Mouse (Mus musculus) neural tube, embryonic 12.5 days (tissue): ENCODE data around the gene Dpep1. TPM values are rescaled to one million over a fixed set of nuclear protein-coding genes. Genes with fewer than 3 reads are reported as not detected.

Experiments
- ATAC-seq: fragments of 200-750 bp; cut with Nextera tagmentation; 2 replicates; pipeline ENCODE4 v1.8.0; 2017; ENCODE audit warnings: low read depth, mild to moderate bottlenecking, moderate TSS enrichment, moderate library complexity; ENCODE audit not compliant: low FRiP score
- H3K27ac ChIP-seq: fragments of 300-500 bp; sonication (generic); 2 replicates; pipeline ENCODE4 v1.5.1; 2016
- H3K27me3 ChIP-seq: fragments of 300-500 bp; sonication (generic); replicated peaks from 2 replicates; pipeline ENCODE4 v1.6.1; 2016; ENCODE audit warnings: mild to moderate bottlenecking
- H3K36me3 ChIP-seq: fragments of 300-500 bp; sonication (generic); 2 replicates; pipeline ENCODE4 v1.6.1; 2016; ENCODE audit warnings: mild to moderate bottlenecking
- H3K4me1 ChIP-seq: fragments of 300-500 bp; sonication (generic); 2 replicates; pipeline ENCODE4 v1.6.1; 2016
- H3K4me2 ChIP-seq: fragments of 300-500 bp; sonication (generic); replicated peaks from 2 replicates; pipeline ENCODE4 v1.6.1; 2016; ENCODE audit warnings: mild to moderate bottlenecking
- H3K4me3 ChIP-seq: fragments of 300-500 bp; sonication (generic); 2 replicates; pipeline ENCODE4 v1.5.1; 2016
- H3K9ac ChIP-seq: fragments of 300-500 bp; sonication (generic); 2 replicates; pipeline ENCODE4 v1.6.1; 2016; ENCODE audit warnings: mild to moderate bottlenecking
- H3K9me3 ChIP-seq: fragments of 300-500 bp; sonication (generic); 2 replicates; pipeline ENCODE4 v1.6.1; 2016; ENCODE audit warnings: mild to moderate bottlenecking
- WGBS: fragments of 180-500 bp; shearing (Covaris S2); methylation state at CpG from one replicate; pipeline ENCODE4 v1.1.7; 2016; 5-methylcytosine and 5-hydroxymethylcytosine counted together
- polyA plus RNA-seq: library from polyadenylated mRNA; unstranded; fragments of >200 nt; fragmentation: Nextera tagmentation; extraction: Ambion mirVana; gene quantifications from 2 replicates; pipeline ENCODE4 v1.2.1, GENCODE M21; 2016

The Dpep1 gene
- polyA plus RNA-seq, 1 experiment from 2014 or later, result 0.33 TPM

DNA sequence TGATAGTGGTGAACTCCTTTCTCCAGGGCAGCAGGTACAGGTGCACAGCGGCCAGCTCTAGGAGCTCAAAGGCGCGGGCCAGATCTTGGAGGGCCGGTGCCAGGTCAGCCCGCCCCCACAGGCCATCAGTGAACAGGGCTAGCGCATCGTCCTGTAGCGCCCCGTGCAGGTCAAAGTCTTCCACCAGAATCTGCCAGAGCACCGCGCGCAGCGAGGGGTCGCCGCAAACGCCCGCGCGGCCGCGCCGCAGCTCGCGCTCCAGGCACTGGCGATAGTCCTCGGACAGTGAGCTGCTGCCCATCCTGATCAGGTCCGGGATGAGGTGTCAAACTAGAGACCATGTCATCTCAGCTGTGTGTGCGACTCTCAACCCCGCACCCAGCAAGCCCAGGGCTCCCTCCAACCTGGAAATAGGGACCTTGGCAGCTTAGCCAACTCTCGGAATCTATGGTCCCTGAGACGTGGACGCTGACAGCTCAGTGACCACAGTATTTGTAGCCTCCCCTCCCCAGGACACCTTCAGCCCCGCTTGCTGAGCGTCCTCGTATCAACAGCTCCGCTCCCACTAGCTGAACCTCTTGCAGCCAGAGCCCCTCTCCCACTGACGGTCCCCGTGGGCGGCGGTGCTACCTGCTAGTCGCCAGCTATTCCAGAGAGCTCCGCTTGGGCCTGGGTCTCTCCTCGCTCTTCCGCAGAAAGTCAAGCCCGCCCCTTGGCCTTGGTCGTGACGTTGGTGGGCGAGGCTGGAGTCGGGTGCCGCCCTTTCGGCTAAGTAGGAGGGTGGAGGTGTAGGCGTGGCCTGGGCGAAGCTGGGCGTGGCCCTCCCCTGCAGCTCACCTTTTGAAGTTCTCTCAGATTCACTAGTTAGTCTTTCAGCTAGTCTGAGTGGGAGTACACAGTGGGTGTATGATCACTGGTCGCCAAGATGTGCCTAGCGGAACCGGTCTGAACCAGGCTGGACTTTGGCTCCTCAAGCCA lies 49.8 kb downstream of the Dpep1 start, which contains the start of gene Spata2l:
Gene Spata2l (minus strand): TSS at position 714 of the 978 bp plus-strand sequence.
- ATAC-seq, result peak; percentile 71
- H3K9me3 ChIP-seq, result no peaks in the 10 kb centered on the region
- H3K4me1 ChIP-seq, result peaks cover 27% of the 10 kb centered on the region
- 2% methylated on average over 57 of the region's 57 CpGs for WGBS
- peak within 1 kb of the TSS; percentile 44 for H3K4me3 ChIP-seq
- no peaks in the 10 kb centered on the region for H3K36me3 ChIP-seq
- peaks cover 38% of the 10 kb centered on the region for H3K27me3 ChIP-seq
- no peak within 1 kb of the TSS for H3K27ac ChIP-seq
- H3K4me2 ChIP-seq, result peak within 1 kb of the TSS; percentile 78
- peak within 1 kb of the TSS; percentile 64 for H3K9ac ChIP-seq

DNA sequence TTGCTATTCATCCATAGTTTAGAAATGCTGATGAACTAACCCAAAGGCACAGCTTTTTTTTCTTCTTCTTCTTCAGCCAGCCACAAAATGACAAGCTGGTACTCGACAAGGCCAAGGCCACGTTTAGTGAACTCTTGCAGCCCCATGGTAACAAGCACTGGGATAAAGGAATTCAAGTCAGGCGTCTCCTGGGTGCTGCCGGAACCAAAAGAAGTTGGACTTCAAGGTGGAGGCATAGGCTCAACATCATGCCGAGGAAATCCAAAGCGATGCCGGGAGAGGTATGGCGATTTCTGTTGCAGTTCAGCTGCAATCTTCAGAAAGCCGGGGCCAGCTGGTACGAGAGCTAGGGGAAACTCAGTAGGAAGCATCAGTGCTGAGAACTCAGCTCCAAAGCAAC lies 53.4 kb downstream of the Dpep1 start:
- H3K9me3 ChIP-seq, result no peaks in the 10 kb centered on the region
- H3K27me3 ChIP-seq, result peaks cover 19% of the 10 kb centered on the region
- no peak overlapping the region for H3K9ac ChIP-seq
- H3K27ac ChIP-seq, result no peak overlapping the region
- peaks cover 18% of the 10 kb centered on the region for H3K4me1 ChIP-seq
- peaks cover 21% of the 10 kb centered on the region for H3K36me3 ChIP-seq
- ATAC-seq, result no peak
- WGBS, result 89% methylated on average over 10 of the region's 10 CpGs
- H3K4me2 ChIP-seq, result no peak overlapping the region
- H3K4me3 ChIP-seq, result no peak overlapping the region

DNA sequence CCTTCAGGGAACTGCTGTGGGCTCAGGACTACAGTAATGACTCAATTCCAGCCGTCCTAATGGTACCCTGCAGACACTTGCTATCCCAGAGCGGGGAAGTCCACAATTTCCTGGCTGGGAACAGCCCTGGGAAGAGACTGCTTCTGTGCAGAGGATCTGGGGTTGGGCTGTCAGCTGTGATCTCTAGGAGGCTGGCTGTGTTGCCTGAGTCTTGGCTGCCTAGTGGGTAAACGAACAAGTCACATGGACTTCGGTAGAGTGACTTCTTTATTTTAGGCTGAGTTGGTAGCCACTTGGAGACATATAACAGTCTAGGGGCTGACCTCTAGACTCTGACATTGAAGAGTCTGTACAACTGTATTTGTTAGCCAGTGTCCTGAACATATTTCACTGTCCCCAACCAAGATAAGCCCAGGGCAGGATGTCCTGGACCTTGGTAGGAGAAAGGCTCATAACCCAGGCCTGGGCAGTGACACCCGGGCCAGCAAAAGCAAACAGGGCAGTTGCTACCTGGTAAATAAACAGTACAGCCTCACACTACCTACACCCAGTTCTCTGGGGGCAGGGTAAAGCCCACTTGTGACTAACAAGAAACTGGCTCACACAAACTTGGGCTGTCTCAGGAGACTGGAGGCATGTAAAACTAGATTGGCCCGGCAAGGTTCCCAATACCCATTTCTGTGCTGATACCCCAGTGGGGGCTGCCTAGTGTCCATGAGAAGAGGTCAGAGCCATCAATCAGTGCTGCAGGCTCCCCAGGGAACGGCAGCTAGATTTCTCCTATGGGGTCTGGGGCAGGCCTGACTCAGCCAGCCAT lies 56.3 kb downstream of the Dpep1 start:
- Histone ChIP-seq H3K36me3 (peaks cover 50% of the 10 kb centered on the region), H3K27me3 (peaks cover under 1% of the 10 kb centered on the region; the same call in 1 of the 2 replicates), H3K4me1 (no peaks in the 10 kb centered on the region), H3K4me3 (no peak overlapping the region), H3K4me2 (no peak overlapping the region), H3K9me3 (no peaks in the 10 kb centered on the region), H3K27ac (no peak overlapping the region), H3K9ac (no peak overlapping the region)
- ATAC-seq, result no peak
- 84% methylated on average over 7 of the region's 7 CpGs for WGBS

DNA sequence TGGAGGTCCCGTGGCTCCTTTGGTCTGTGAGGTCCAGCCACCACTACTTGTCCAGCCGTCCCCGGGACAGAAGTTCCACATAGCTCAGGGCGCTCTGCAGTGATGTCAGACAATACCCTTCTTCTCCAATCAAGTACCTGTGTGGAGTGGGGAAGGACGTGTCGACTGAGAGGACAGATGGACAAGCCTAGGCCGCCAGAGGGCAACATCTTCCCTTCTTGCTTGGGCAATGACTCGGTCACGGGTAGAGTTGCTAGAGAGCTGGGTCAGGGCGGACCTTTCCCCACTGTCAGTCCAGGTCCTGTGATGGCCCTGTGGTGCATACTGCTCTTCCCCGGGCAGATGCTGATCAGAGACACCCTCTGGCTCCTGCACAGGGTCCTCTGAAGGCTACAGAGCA lies 57.0 kb downstream of the Dpep1 start:
- Histone ChIP-seq H3K4me2 (no peak overlapping the region), H3K9ac (no peak overlapping the region), H3K27me3 (no peaks in the 10 kb centered on the region), H3K9me3 (no peaks in the 10 kb centered on the region), H3K4me3 (no peak overlapping the region), H3K36me3 (peaks cover 57% of the 10 kb centered on the region), H3K27ac (no peak overlapping the region), H3K4me1 (no peaks in the 10 kb centered on the region)
- 73% methylated on average over 11 of the region's 11 CpGs for WGBS
- ATAC-seq, result no peak

DNA sequence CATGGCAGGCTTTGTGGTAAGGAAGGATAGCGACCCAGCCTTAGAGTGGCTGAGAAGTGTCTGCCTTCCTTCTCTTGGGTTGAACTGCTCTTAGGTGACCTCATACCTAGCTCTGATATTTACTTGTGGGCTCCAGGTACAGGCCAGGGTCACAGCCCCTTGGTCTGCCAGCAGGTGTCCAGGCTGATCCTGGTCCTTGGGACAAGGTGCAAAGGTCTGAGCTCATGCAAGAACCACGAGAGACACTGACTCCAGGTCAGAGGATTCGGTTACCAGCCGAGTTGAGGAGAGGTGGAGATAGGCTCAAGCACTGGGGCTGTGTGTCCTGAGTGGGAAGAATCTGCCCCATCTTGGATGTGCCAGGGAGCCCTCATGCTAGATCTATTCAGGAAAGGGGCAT lies 58.3 kb downstream of the Dpep1 start:
- WGBS, result 90% methylated on average over 4 of the region's 4 CpGs
- H3K36me3 ChIP-seq, result peaks cover 71% of the 10 kb centered on the region
- ATAC-seq, result no peak
- no peak overlapping the region for H3K4me3 ChIP-seq
- no peaks in the 10 kb centered on the region for H3K27me3 ChIP-seq
- no peaks in the 10 kb centered on the region for H3K4me1 ChIP-seq
- H3K27ac ChIP-seq, result no peak overlapping the region
- no peaks in the 10 kb centered on the region for H3K9me3 ChIP-seq
- no peak overlapping the region for H3K4me2 ChIP-seq
- H3K9ac ChIP-seq, result no peak overlapping the region

DNA sequence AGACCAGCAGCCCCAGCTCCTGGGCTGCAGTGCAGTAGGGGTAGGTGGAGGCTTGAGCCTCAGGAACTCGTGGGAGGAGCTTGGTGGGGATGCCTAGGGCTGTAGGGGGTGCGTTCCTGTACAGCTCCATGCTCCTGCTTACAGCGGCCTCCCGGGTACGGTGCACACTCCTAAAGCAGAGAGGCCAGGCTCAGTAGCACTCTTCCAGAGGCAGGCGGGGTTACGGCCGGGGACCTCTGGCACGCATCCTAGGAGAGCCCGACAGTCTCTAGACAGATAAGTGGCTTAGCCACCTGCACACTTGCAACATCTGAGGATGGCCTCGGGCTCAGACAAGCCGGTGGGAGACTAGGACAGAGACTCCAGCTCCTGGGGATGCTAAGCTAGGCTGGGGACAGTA lies 59.5 kb downstream of the Dpep1 start:
- Histone ChIP-seq H3K27ac (no peak overlapping the region), H3K9me3 (no peaks in the 10 kb centered on the region), H3K27me3 (no peaks in the 10 kb centered on the region), H3K4me1 (no peaks in the 10 kb centered on the region), H3K9ac (no peak overlapping the region), H3K36me3 (peaks cover 81% of the 10 kb centered on the region), H3K4me2 (no peak overlapping the region), H3K4me3 (no peak overlapping the region)
- WGBS, result 92% methylated on average over 12 of the region's 12 CpGs
- ATAC-seq, result no peak

DNA sequence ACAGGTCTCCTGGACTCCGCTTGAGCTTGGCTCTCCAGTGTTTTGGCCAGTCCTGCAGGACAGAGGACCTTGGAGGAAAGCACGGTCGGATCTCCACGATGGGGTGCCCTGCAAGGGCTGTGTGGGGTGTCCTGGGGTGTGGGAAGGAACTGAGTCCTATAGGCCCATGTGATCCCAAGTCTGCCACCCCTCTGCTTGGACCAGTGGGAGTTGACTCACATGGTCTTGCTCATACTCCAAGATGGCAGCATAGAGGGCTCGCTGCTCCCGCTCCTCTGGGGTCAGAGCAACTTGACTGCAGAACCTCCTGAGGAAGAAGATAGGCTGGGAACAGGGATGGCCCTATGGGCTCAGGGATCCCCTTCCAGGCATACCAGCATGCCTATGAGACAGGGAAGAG lies 61.7 kb downstream of the Dpep1 start:
- ATAC-seq, result no peak
- Histone ChIP-seq H3K9ac (no peak overlapping the region), H3K27me3 (no peaks in the 10 kb centered on the region), H3K9me3 (no peaks in the 10 kb centered on the region), H3K4me3 (no peak overlapping the region), H3K4me2 (no peak overlapping the region), H3K4me1 (peaks cover 4% of the 10 kb centered on the region; the same call in 1 of the 2 replicates), H3K27ac (no peak overlapping the region), H3K36me3 (peaks cover 86% of the 10 kb centered on the region)
- WGBS, result 98% methylated on average over 6 of the region's 6 CpGs

DNA sequence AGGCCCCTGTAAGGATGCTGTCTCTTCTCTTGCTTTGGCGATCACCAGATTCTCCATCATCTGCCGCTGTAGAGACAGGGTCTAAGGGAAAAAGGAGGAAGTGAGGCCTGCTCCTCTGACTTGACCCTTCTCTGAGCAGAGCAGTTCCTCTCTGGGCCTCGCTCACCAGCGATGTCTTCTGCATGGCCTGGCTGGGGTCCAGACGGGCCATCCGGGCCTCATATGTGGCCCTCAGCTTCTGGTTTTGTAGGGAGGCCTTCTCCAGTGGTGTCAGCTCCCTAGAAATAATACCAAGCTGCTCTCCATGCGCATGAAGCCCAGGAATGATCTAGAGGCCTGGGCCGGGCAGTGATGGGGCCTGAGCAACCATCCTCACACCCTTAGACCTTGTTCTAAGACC lies 62.6 kb downstream of the Dpep1 start:
- H3K4me2 ChIP-seq, result no peak overlapping the region
- ATAC-seq, result no peak
- no peak overlapping the region for H3K9ac ChIP-seq
- peaks cover 78% of the 10 kb centered on the region for H3K36me3 ChIP-seq
- no peaks in the 10 kb centered on the region for H3K9me3 ChIP-seq
- 93% methylated on average over 8 of the region's 8 CpGs for WGBS
- H3K4me3 ChIP-seq, result no peak overlapping the region
- no peak overlapping the region for H3K27ac ChIP-seq
- no peaks in the 10 kb centered on the region for H3K27me3 ChIP-seq
- peaks cover 10% of the 10 kb centered on the region for H3K4me1 ChIP-seq

DNA sequence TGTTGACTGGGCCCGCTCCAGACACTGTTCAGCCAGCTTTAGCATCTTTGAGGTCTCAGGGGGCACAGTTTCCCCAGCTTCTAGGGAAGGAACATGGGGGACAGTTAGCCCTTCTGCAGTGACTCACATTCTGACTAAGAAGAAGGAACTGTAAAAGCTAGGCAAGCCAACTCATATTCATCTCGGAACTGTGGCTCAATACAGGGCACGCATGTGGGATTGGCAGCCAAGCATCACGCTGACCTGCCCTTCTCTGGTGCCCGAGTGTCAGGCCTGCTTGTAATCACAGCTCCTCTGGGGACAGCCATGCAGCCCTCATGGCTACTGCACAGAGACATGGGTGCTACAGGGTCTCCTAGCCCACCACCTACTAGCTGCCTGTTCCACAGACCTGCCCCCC lies 64.9 kb downstream of the Dpep1 start:
- no peak overlapping the region for H3K27ac ChIP-seq
- no peak overlapping the region for H3K4me3 ChIP-seq
- H3K36me3 ChIP-seq, result peaks cover 54% of the 10 kb centered on the region
- H3K9me3 ChIP-seq, result no peaks in the 10 kb centered on the region
- H3K9ac ChIP-seq, result no peak overlapping the region
- ATAC-seq, result no peak
- H3K4me2 ChIP-seq, result no peak overlapping the region
- peaks cover 23% of the 10 kb centered on the region for H3K4me1 ChIP-seq
- 97% methylated on average over 5 of the region's 5 CpGs for WGBS
- H3K27me3 ChIP-seq, result no peaks in the 10 kb centered on the region

Other genes with a start within 250 kb of the Dpep1 start
- gene Ankrd11, start 144.0 kb upstream of the Dpep1 start, polyA plus RNA-seq, result 96.8 and 98.8 TPM in 2 replicates
- 60.0 and 61.0 TPM in 2 replicates for gene Spg7, start 123.3 kb upstream of the Dpep1 start, polyA plus RNA-seq
- 922 and 973 TPM in 2 replicates for gene Rpl13, start 83.9 kb upstream of the Dpep1 start, polyA plus RNA-seq
- 0.17 and 0.18 TPM in 2 replicates for gene Cpne7, start 68.9 kb upstream of the Dpep1 start, polyA plus RNA-seq
- gene Sult5a1, start 27.9 kb upstream of the Dpep1 start, polyA plus RNA-seq, result 3.5 and 4.0 TPM in 2 replicates
- 145 and 148 TPM in 2 replicates for gene Chmp1a, start 26.5 kb downstream of the Dpep1 start, polyA plus RNA-seq
- gene Spata33, start 26.6 kb downstream of the Dpep1 start, polyA plus RNA-seq, result 7.0 and 8.5 TPM in 2 replicates
- gene Cdk10, start 38.6 kb downstream of the Dpep1 start, polyA plus RNA-seq, result 35.6 and 36.1 TPM in 2 replicates
- 3.8 and 4.7 TPM in 2 replicates for gene Spata2l, start 50.0 kb downstream of the Dpep1 start, polyA plus RNA-seq
- 32.9 and 36.0 TPM in 2 replicates for gene Zfp276, start 68.0 kb downstream of the Dpep1 start, polyA plus RNA-seq
- 40.3 and 51.1 TPM in 2 replicates for gene Vps9d1, start 68.1 kb downstream of the Dpep1 start, polyA plus RNA-seq
- 22.5 and 24.6 TPM in 2 replicates for gene Fanca, start 132.3 kb downstream of the Dpep1 start, polyA plus RNA-seq
- gene Spire2, start 146.5 kb downstream of the Dpep1 start, polyA plus RNA-seq, result 35.6 and 38.3 TPM in 2 replicates
- gene Tcf25, start 187.5 kb downstream of the Dpep1 start, polyA plus RNA-seq, result 225 and 278 TPM in 2 replicates
- gene Mc1r, start 220.9 kb downstream of the Dpep1 start, polyA plus RNA-seq, result 0.10 and 0.18 TPM in 2 replicates
- gene Tubb3, start 225.2 kb downstream of the Dpep1 start, polyA plus RNA-seq, result 1,217 and 1,244 TPM in 2 replicates
- 43.2 and 45.1 TPM in 2 replicates for gene Def8, start 237.3 kb downstream of the Dpep1 start, polyA plus RNA-seq